Mouse (Mus musculus): ENCODE data around the gene Pbx3.

DNA sequence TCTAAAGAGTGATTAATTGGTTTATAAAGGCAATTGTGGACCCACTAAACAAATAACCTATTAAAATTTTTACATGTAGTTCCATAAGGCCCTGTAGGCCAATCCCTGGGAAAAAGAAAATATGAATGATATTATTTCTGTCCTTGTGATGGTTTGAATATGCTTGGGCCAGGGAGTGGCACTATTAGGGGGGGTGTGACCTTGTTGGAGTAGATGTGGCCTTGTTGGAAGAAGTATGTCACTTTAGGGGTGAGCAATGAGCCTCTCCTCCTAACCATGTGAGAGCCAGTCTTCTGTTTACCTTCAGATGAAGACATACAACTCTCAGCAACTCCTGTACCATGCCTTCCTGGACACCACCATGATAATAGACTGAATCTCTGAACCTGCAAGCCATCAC lies 110.9 kb downstream of the Pbx3 start:
- TF ChIP-seq POLR2A (IDR thresholded peaks at IDR 0.05; ENCODE audit: control insufficient read depth, extremely low read depth, insufficient read depth, low read length, poor library complexity) = no peak
- no peak for TF ChIP-seq CTCF (IDR thresholded peaks at IDR 0.05; ENCODE audit: borderline replicate concordance, control insufficient read depth, extremely low read depth, insufficient read depth, low read length, poor library complexity)

Measured in thymus, adult 2 months (tissue).